Mouse (Mus musculus): ENCODE results near the gene Gngt2. TPM values are rescaled to one million over a fixed set of nuclear protein-coding genes. Genes with fewer than 3 reads are reported as not detected.

Gngt2 gene
- polyA plus RNA-seq, 1 experiment from 2014 or later = 13.7 TPM

GRCm38 (mm10) chr11:95819138-95819537 is 17.9 kb upstream of the Gngt2 start:
- Histone ChIP-seq H3K4me3 (ENCODE audit: low read depth, low read length) (no peak overlapping the region), H3K9ac (replicated peaks; ENCODE audit: low read depth, low read length) (no peak overlapping the region), H3K27ac (ENCODE audit: low read length) (no peak overlapping the region), H3K36me3 (ENCODE audit: control insufficient read depth, insufficient read depth, low read length) (no peaks in the 10 kb centered on the region), H3K27me3 (ENCODE audit: control insufficient read depth, insufficient read depth, low read length) (no peaks in the 10 kb centered on the region), H3K4me2 (replicated peaks; ENCODE audit: low read depth, low read length) (no peak overlapping the region), H3K9me3 (ENCODE audit: control insufficient read depth, low read depth, low read length) (no peaks in the 10 kb centered on the region), H3K4me1 (ENCODE audit: control insufficient read depth, insufficient read depth, low read length) (0 out of 2 replicates have a peak, but pooled peaks cover 4% of the 10 kb centered on the region)
- no peak for ATAC-seq (ENCODE audit: insufficient number of reproducible peaks, insufficient read depth, low FRiP score, low read depth)
- WGBS = 70% methylated on average over 8 of the region's 8 CpGs

GRCm38 (mm10) chr11:95821511-95821910 is 15.5 kb upstream of the Gngt2 start:
- Histone ChIP-seq H3K4me2 (replicated peaks; ENCODE audit: low read depth, low read length) (no peak overlapping the region), H3K4me1 (ENCODE audit: control insufficient read depth, insufficient read depth, low read length) (peaks cover 10% of the 10 kb centered on the region; the same call in 1 of the 2 replicates), H3K9ac (replicated peaks; ENCODE audit: low read depth, low read length) (no peak overlapping the region), H3K36me3 (ENCODE audit: control insufficient read depth, insufficient read depth, low read length) (no peaks in the 10 kb centered on the region), H3K27ac (ENCODE audit: low read length) (no peak overlapping the region), H3K4me3 (ENCODE audit: low read depth, low read length) (no peak overlapping the region), H3K9me3 (ENCODE audit: control insufficient read depth, low read depth, low read length) (no peaks in the 10 kb centered on the region), H3K27me3 (ENCODE audit: control insufficient read depth, insufficient read depth, low read length) (peaks cover 9% of the 10 kb centered on the region; the same call in 1 of the 2 replicates)
- WGBS = 90% methylated on average over 3 of the region's 3 CpGs
- ATAC-seq (ENCODE audit: insufficient number of reproducible peaks, insufficient read depth, low FRiP score, low read depth) = no peak

GRCm38 (mm10) chr11:95822437-95822836 is 14.6 kb upstream of the Gngt2 start:
- no peak for ATAC-seq (ENCODE audit: insufficient number of reproducible peaks, insufficient read depth, low FRiP score, low read depth)
- H3K36me3 ChIP-seq (ENCODE audit: control insufficient read depth, insufficient read depth, low read length) = no peaks in the 10 kb centered on the region
- no peak overlapping the region for H3K4me2 ChIP-seq (replicated peaks; ENCODE audit: low read depth, low read length)
- WGBS = 94% methylated on average over 4 of the region's 4 CpGs
- H3K27me3 ChIP-seq (ENCODE audit: control insufficient read depth, insufficient read depth, low read length) = peaks cover 11% of the 10 kb centered on the region; the same call in 1 of the 2 replicates
- no peaks in the 10 kb centered on the region for H3K9me3 ChIP-seq (ENCODE audit: control insufficient read depth, low read depth, low read length)
- H3K27ac ChIP-seq (ENCODE audit: low read length) = no peak overlapping the region
- H3K4me3 ChIP-seq (ENCODE audit: low read depth, low read length) = no peak overlapping the region
- peaks cover 10% of the 10 kb centered on the region; the same call in 1 of the 2 replicates for H3K4me1 ChIP-seq (ENCODE audit: control insufficient read depth, insufficient read depth, low read length)
- H3K9ac ChIP-seq (replicated peaks; ENCODE audit: low read depth, low read length) = no peak overlapping the region

GRCm38 (mm10) chr11:95824071-95824876 is 12.7 kb upstream of the Gngt2 start, which contains the start of gene Phospho1:
TSS of gene Phospho1 (plus strand) at chr11:95824499.
- H3K27me3 ChIP-seq (ENCODE audit: control insufficient read depth, insufficient read depth, low read length) = peaks cover 26% of the 10 kb centered on the region
- H3K4me2 ChIP-seq (replicated peaks; ENCODE audit: low read depth, low read length) = peak within 1 kb of the TSS; percentile 99
- H3K36me3 ChIP-seq (ENCODE audit: control insufficient read depth, insufficient read depth, low read length) = no peaks in the 10 kb centered on the region
- H3K4me3 ChIP-seq (ENCODE audit: low read depth, low read length) = peak within 1 kb of the TSS; percentile 54
- under 1% methylated on average over 77 of the region's 78 CpGs for WGBS
- H3K9me3 ChIP-seq (ENCODE audit: control insufficient read depth, low read depth, low read length) = no peaks in the 10 kb centered on the region
- H3K27ac ChIP-seq (ENCODE audit: low read length) = no peak within 1 kb of the TSS
- H3K9ac ChIP-seq (replicated peaks; ENCODE audit: low read depth, low read length) = peak within 1 kb of the TSS; percentile 54
- ATAC-seq (ENCODE audit: insufficient number of reproducible peaks, insufficient read depth, low FRiP score, low read depth) = peak; percentile 95
- peaks cover 10% of the 10 kb centered on the region; the same call in 1 of the 2 replicates for H3K4me1 ChIP-seq (ENCODE audit: control insufficient read depth, insufficient read depth, low read length)

GRCm38 (mm10) chr11:95824877-95825243 is 12.2 kb upstream of the Gngt2 start:
- H3K36me3 ChIP-seq (ENCODE audit: control insufficient read depth, insufficient read depth, low read length) = no peaks in the 10 kb centered on the region
- peak overlapping the region; percentile 54 for H3K4me3 ChIP-seq (ENCODE audit: low read depth, low read length)
- H3K27ac ChIP-seq (ENCODE audit: low read length) = no peak overlapping the region
- peaks cover 10% of the 10 kb centered on the region; the same call in 1 of the 2 replicates for H3K4me1 ChIP-seq (ENCODE audit: control insufficient read depth, insufficient read depth, low read length)
- H3K9ac ChIP-seq (replicated peaks; ENCODE audit: low read depth, low read length) = peak overlapping the region; percentile 33; the same call in 1 of the 2 replicates
- peak; percentile 5; the same call in 1 of the 2 replicates for ATAC-seq (ENCODE audit: insufficient number of reproducible peaks, insufficient read depth, low FRiP score, low read depth)
- WGBS = 3% methylated on average over 11 of the region's 11 CpGs
- H3K9me3 ChIP-seq (ENCODE audit: control insufficient read depth, low read depth, low read length) = no peaks in the 10 kb centered on the region
- peak overlapping the region; percentile 99 for H3K4me2 ChIP-seq (replicated peaks; ENCODE audit: low read depth, low read length)
- peaks cover 32% of the 10 kb centered on the region for H3K27me3 ChIP-seq (ENCODE audit: control insufficient read depth, insufficient read depth, low read length)

- Histone ChIP-seq H3K4me3 (ENCODE audit: low read depth, low read length) (no peak overlapping the region; the same call in 1 of the 2 replicates), H3K36me3 (ENCODE audit: control insufficient read depth, insufficient read depth, low read length) (no peaks in the 10 kb centered on the region), H3K27me3 (ENCODE audit: control insufficient read depth, insufficient read depth, low read length) (peaks cover 40% of the 10 kb centered on the region), H3K9me3 (ENCODE audit: control insufficient read depth, low read depth, low read length) (no peaks in the 10 kb centered on the region), H3K27ac (ENCODE audit: low read length) (no peak overlapping the region), H3K4me2 (replicated peaks; ENCODE audit: low read depth, low read length) (no peak overlapping the region), H3K9ac (replicated peaks; ENCODE audit: low read depth, low read length) (no peak overlapping the region), H3K4me1 (ENCODE audit: control insufficient read depth, insufficient read depth, low read length) (peaks cover 12% of the 10 kb centered on the region; the same call in 1 of the 2 replicates)
- 51% methylated on average over 3 of the region's 3 CpGs for WGBS
- no peak for ATAC-seq (ENCODE audit: insufficient number of reproducible peaks, insufficient read depth, low FRiP score, low read depth)
Measured at GRCm38 (mm10) chr11:95825625-95826024, 11.4 kb upstream of the Gngt2 start.

- Histone ChIP-seq H3K36me3 (ENCODE audit: control insufficient read depth, insufficient read depth, low read length) (no peaks in the 10 kb centered on the region), H3K9me3 (ENCODE audit: control insufficient read depth, low read depth, low read length) (no peaks in the 10 kb centered on the region), H3K27ac (ENCODE audit: low read length) (no peak overlapping the region), H3K9ac (replicated peaks; ENCODE audit: low read depth, low read length) (no peak overlapping the region), H3K4me2 (replicated peaks; ENCODE audit: low read depth, low read length) (no peak overlapping the region), H3K4me1 (ENCODE audit: control insufficient read depth, insufficient read depth, low read length) (peaks cover 21% of the 10 kb centered on the region; the same call in 1 of the 2 replicates), H3K4me3 (ENCODE audit: low read depth, low read length) (no peak overlapping the region), H3K27me3 (ENCODE audit: control insufficient read depth, insufficient read depth, low read length) (peaks cover 42% of the 10 kb centered on the region)
- WGBS = 53% methylated on average over 6 of the region's 6 CpGs
- ATAC-seq (ENCODE audit: insufficient number of reproducible peaks, insufficient read depth, low FRiP score, low read depth) = no peak
Measured at GRCm38 (mm10) chr11:95826317-95827167, 10.5 kb upstream of the Gngt2 start.

GRCm38 (mm10) chr11:95827168-95827447 is 9.9 kb upstream of the Gngt2 start:
- peaks cover 21% of the 10 kb centered on the region; the same call in 1 of the 2 replicates for H3K4me1 ChIP-seq (ENCODE audit: control insufficient read depth, insufficient read depth, low read length)
- H3K9ac ChIP-seq (replicated peaks; ENCODE audit: low read depth, low read length) = no peak overlapping the region
- H3K9me3 ChIP-seq (ENCODE audit: control insufficient read depth, low read depth, low read length) = no peaks in the 10 kb centered on the region
- no peak overlapping the region for H3K27ac ChIP-seq (ENCODE audit: low read length)
- H3K4me2 ChIP-seq (replicated peaks; ENCODE audit: low read depth, low read length) = no peak overlapping the region
- no peak for ATAC-seq (ENCODE audit: insufficient number of reproducible peaks, insufficient read depth, low FRiP score, low read depth)
- WGBS = 20% methylated on average over 3 of the region's 3 CpGs
- H3K4me3 ChIP-seq (ENCODE audit: low read depth, low read length) = no peak overlapping the region
- no peaks in the 10 kb centered on the region for H3K36me3 ChIP-seq (ENCODE audit: control insufficient read depth, insufficient read depth, low read length)
- H3K27me3 ChIP-seq (ENCODE audit: control insufficient read depth, insufficient read depth, low read length) = peaks cover 48% of the 10 kb centered on the region
